Mouse (Mus musculus): ENCODE data around the gene B4galt5. TPM values are rescaled to one million over a fixed set of nuclear protein-coding genes. Genes with fewer than 3 reads are reported as not detected.

The B4galt5 gene
- polyA plus RNA-seq, 1 experiment from 2014 or later = 22.2 TPM

DNA sequence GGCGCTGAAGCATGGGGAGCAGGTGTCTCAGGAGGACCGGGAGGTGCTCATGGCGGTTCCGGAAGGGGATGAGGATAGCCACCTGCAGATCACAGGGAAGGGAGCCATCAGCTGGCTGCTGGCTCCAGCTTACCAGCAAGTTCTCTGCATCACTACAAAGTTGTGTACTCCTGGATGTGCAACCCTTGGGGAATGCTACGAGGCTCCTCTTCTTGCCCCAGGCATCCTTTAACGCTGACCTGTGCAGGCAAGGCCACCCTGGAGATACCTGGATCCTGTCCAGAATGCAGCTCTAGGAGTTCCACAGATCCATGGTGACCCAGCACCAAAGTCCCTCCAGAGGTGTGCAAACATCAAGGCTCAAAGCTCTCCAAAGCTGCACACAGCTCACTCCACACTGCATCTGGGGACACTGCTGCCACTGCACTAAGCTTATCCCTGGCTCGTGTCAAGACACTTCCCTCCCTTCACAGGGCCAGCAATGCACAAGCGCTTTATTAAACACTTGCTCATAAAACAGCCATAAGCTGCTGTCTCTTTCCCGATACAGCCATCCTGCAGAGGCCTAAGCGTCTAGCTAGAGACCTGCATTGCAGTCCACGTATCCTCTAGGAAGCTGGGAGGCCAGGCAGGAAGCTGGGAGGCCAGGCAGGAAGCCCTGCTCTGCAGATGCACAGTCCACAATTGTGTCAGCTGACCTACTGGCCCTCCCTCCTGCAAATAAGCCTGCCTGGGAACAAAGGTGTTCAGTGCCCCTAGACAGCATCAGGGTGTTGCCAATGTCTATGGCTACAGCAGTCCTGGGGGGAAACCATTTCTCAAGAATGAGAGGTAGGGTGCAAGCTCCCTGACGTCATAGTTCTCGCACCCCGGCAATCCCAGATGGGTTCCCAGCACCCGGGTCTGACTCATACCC is 42.1 kb downstream of the B4galt5 start:
- Histone ChIP-seq H3K9ac (no peak overlapping the region), H3K27ac (replicated peaks) (peak overlapping the region; percentile 77), H3K36me3 (peaks cover 38% of the 10 kb centered on the region), H3K4me1 (replicated peaks) (peaks cover 17% of the 10 kb centered on the region), H3K27me3 (no peaks in the 10 kb centered on the region), H3K4me3 (no peak overlapping the region), H3K9me3 (no peaks in the 10 kb centered on the region), H3K4me2 (no peak overlapping the region)
- ATAC-seq (ENCODE audit: low read depth) = no peak; the same call in 1 of the 2 replicates
- WGBS = 79% methylated on average over 15 of the region's 15 CpGs

DNA sequence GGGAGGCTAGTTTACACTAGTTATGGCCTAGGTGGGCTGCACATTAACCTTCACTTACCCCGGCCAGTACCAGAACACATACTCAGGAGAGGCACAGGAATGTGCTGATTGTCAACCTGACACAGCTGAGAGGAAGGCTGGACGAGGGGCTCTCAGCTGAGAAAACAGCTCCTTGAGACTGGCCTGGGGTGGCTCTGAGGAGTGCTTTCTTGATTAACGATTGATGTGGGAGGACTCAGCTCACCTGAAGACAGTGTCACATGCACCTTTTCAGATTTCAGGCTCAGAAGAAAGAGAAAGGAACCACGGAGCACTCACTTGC is 42.7 kb downstream of the B4galt5 start:
- Histone ChIP-seq H3K9me3 (no peaks in the 10 kb centered on the region), H3K36me3 (peaks cover 44% of the 10 kb centered on the region), H3K27ac (replicated peaks) (no peak overlapping the region), H3K27me3 (no peaks in the 10 kb centered on the region), H3K4me2 (no peak overlapping the region), H3K4me3 (no peak overlapping the region), H3K4me1 (replicated peaks) (peaks cover 17% of the 10 kb centered on the region), H3K9ac (no peak overlapping the region)
- 93% methylated on average over 4 of the region's 4 CpGs for WGBS
- ATAC-seq (ENCODE audit: low read depth) = no peak

DNA sequence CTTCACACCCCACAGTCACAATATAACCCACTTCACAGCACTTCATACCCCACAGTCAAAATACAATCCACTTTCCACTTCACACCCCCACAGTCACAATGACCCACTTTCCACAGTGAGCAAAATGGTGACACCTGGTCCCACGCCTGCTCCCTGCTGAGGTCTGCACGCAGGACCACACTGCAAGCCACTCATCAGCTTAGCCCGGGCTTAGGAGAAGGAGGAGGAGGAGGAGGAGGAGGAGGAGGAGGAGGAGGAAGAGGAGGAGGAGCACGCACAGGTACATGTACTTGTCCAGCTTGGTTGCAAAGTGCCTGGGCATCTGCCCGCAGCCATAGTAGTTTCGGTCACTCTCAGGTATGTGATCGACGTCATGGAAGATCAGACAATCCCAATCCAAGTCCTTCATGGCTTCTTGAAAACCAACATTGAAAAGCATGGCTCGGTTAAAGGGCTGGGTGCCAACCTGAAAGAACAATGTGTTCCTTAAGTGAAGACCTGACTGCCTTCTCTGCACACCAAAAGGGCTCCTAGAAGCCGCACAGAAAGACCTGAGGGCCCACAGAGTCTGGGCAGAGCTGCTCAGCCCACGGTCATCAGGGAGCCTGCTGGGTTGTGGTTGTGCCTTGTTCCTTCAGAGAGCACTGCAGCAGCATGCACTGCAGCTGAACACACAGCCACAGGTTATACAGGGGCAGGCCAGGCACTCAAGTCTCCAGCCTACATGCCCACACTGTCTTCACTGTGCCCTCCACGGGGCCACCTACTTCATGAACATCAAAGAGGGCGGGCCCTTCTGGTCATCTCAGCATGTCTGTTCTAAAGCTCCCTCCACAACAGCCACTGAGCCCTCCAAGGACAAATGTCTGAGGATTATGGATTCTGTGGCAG is 43.4 kb downstream of the B4galt5 start:
- Histone ChIP-seq H3K9me3 (no peaks in the 10 kb centered on the region), H3K27ac (replicated peaks) (no peak overlapping the region), H3K4me3 (no peak overlapping the region), H3K27me3 (no peaks in the 10 kb centered on the region), H3K4me2 (no peak overlapping the region), H3K4me1 (replicated peaks) (peaks cover 17% of the 10 kb centered on the region), H3K36me3 (peaks cover 49% of the 10 kb centered on the region), H3K9ac (no peak overlapping the region)
- ATAC-seq (ENCODE audit: low read depth) = no peak
- WGBS = 91% methylated on average over 13 of the region's 13 CpGs

DNA sequence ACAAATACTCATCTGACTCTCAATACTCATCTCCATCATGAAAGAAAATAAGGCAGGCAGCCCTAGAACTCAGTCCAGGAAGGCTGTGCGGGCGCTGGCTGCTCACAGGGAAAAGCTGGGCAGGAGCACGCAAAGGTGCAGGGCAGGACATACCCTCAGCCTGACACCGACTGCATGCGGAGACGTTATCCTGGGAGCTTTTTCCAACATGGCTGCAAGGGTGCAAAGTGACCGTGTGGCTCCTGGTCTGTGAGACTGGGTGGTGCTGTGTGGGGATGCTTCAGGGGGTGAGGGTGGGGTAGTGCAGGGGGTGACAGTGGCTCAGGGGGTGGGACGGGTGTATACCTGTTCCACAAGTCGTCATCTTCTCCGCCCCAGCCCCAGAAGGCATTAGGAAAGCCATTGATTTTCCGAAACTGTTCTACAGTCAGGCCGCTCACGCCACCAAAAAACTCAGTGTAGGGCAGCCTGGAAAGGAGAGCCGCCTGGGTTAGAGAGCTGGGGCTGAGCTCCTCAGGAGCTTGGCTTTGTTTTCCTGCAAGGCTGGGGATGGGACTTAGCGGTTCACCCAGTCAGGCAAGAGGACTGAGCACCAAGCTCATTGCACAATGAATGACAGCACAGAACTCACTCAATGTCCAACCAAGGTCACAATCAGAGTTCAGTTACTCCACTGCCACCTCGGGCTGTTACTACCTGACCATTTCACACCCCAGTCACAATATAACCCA is 44.2 kb downstream of the B4galt5 start:
- H3K27ac ChIP-seq (replicated peaks) = no peak overlapping the region
- peaks cover 23% of the 10 kb centered on the region for H3K4me1 ChIP-seq (replicated peaks)
- whole genome bisulfite sequencing = 87% methylated on average over 16 of the region's 16 CpGs
- H3K36me3 ChIP-seq = peaks cover 49% of the 10 kb centered on the region
- no peak for ATAC-seq (ENCODE audit: low read depth)
- no peaks in the 10 kb centered on the region for H3K9me3 ChIP-seq
- H3K27me3 ChIP-seq = no peaks in the 10 kb centered on the region
- no peak overlapping the region for H3K4me2 ChIP-seq
- no peak overlapping the region for H3K4me3 ChIP-seq
- H3K9ac ChIP-seq = no peak overlapping the region

DNA sequence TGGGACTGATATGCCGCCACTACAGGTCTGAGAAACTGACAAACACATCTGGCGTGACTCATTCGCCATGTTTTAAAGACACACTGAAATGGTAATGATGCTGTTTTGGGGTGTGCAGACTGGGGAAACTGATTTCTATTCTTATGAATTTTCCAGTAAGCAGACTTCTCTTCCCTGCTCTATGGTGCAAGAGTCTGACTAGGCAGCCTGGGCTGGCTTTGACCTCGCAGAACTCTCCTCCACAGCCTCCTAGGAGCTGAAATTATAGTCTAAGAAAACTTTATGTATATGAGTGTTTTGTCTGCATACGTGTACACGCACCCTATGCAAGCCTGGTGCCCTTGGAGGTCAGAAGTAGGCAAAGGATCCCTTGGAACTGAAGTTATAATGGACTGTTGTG is 45.2 kb downstream of the B4galt5 start:
- no peak overlapping the region for H3K4me3 ChIP-seq
- H3K27me3 ChIP-seq = no peaks in the 10 kb centered on the region
- WGBS = 90% methylated on average over 6 of the region's 6 CpGs
- no peak overlapping the region for H3K27ac ChIP-seq (replicated peaks)
- no peak overlapping the region for H3K4me2 ChIP-seq
- peaks cover 49% of the 10 kb centered on the region for H3K36me3 ChIP-seq
- ATAC-seq (ENCODE audit: low read depth) = no peak
- peaks cover 33% of the 10 kb centered on the region for H3K4me1 ChIP-seq (replicated peaks)
- no peaks in the 10 kb centered on the region for H3K9me3 ChIP-seq
- no peak overlapping the region for H3K9ac ChIP-seq

DNA sequence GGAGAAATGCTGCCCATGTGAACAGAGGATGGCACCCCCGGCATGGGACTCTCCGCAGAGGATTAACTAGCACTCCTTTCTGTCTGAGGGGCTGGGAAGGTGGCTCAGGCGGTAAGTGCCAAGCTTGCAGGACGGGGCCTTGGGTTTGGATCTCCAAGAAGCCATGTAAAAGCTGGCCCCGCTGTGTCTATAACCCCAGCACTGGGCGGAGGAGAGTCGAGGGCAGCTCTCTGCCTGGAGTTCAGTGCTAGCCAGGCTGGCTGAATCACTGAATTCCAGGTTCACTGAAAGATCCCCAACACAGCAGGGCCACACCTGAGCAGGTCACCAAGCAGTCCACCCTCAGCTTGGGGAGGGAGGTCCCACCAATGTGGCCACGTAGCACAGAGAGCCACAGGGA is 45.8 kb downstream of the B4galt5 start:
- Histone ChIP-seq H3K4me3 (no peak overlapping the region), H3K9ac (no peak overlapping the region), H3K4me1 (replicated peaks) (peaks cover 39% of the 10 kb centered on the region), H3K9me3 (no peaks in the 10 kb centered on the region), H3K27ac (replicated peaks) (no peak overlapping the region), H3K36me3 (peaks cover 49% of the 10 kb centered on the region), H3K27me3 (no peaks in the 10 kb centered on the region), H3K4me2 (no peak overlapping the region)
- WGBS = 91% methylated on average over 8 of the region's 8 CpGs
- ATAC-seq (ENCODE audit: low read depth) = no peak

DNA sequence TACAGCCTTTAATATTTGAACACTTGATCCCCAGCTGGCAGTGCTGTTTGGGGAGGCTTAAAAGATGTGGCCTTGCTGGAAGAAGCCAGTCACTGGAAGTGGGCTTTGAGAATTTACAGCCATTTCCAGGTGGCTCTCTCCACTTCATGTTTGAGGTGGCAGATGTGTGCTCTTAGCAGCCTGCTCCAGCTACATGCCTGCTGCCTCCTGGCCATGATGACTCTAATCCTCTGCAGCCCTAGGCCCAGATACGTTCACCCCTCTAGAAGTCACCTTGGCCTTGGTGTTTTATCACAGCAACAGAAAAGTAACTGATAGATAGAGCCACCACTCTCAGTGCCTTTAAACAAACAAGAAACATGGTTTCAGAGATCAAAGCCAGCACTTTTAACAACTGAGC is 46.3 kb downstream of the B4galt5 start:
- peaks cover 49% of the 10 kb centered on the region for H3K36me3 ChIP-seq
- H3K4me3 ChIP-seq = no peak overlapping the region
- no peak overlapping the region for H3K9ac ChIP-seq
- H3K4me2 ChIP-seq = no peak overlapping the region
- no peak overlapping the region for H3K27ac ChIP-seq (replicated peaks)
- no peaks in the 10 kb centered on the region for H3K27me3 ChIP-seq
- H3K4me1 ChIP-seq (replicated peaks) = peaks cover 37% of the 10 kb centered on the region
- no peak for ATAC-seq (ENCODE audit: low read depth)
- no peaks in the 10 kb centered on the region for H3K9me3 ChIP-seq
- 74% methylated on average over 1 of the region's 1 CpGs for WGBS

DNA sequence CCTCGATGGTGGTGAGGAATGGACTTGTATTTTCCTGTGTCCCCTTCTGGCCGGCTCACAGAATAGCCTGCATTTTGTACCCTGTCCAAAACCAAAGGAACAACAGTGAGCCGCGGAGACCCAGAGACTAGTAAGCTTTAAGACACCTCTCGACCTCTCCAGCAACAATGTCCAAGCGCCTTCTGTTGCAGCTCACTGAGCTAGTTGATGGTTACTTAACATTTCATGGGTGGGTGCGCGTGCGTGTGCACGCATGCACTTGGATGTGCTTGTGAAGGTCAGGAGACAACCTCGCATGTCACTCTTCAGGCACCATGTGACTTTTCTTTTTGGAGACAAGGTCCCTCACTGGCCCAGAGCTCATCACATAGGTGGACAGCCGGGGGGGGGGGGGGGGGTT is 47.0 kb downstream of the B4galt5 start:
- Histone ChIP-seq H3K4me3 (no peak overlapping the region), H3K4me2 (no peak overlapping the region), H3K27ac (replicated peaks) (no peak overlapping the region), H3K27me3 (no peaks in the 10 kb centered on the region), H3K9ac (no peak overlapping the region), H3K4me1 (replicated peaks) (peaks cover 31% of the 10 kb centered on the region), H3K9me3 (no peaks in the 10 kb centered on the region), H3K36me3 (peaks cover 49% of the 10 kb centered on the region)
- ATAC-seq (ENCODE audit: low read depth) = no peak
- whole genome bisulfite sequencing = 91% methylated on average over 12 of the region's 12 CpGs

DNA sequence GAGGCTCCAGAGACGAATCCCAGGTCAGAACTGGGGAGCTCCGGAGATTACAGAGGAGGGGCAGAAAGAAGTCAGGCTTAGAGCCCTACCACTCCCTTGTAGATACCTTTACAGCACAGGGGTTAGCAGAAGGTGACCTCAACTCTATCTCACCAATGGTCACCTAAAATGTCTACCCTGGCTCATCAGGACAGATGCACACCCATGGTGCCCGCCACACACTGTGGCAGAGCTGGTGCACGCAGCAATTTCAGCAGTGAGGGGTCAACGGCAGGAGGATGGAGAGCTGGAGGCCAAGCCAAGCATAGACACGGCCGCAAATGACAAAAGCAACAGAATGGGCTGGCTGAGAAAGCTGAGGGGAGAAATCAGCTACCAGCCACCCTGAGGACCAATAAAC is 47.4 kb downstream of the B4galt5 start:
- Histone ChIP-seq H3K9me3 (no peaks in the 10 kb centered on the region), H3K27ac (replicated peaks) (no peak overlapping the region), H3K4me3 (no peak overlapping the region), H3K4me2 (no peak overlapping the region), H3K9ac (no peak overlapping the region), H3K4me1 (replicated peaks) (peaks cover 28% of the 10 kb centered on the region), H3K27me3 (no peaks in the 10 kb centered on the region), H3K36me3 (peaks cover 46% of the 10 kb centered on the region)
- WGBS = 94% methylated on average over 7 of the region's 7 CpGs
- no peak for ATAC-seq (ENCODE audit: low read depth)

DNA sequence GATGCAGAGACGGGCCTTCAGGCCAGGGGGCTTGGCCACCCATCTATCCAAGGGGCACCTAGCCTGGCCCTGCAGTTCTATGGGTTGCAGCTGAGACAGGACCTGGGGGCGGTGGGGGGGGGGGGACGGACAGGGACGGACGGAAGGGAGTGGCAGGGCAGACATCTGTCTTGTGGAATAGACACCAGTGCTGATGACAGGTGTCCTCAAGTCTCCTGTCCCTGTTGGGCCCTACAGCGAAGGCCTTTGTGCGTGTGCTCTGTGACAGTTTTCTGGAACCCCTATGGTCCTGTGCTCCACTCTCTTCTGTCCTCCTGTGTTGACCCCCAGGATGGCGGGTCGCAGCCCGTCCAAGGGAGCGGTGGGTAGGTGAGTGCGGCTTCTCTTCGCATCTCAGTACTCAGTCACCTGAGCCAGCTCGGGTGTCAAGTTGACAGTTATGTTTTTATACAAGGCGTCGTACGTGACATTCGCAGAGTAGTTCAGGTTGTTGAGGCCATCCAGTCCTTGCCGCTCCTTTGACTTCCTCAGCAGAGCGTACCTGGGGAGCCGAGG is 48.0 kb downstream of the B4galt5 start:
- H3K9me3 ChIP-seq = no peaks in the 10 kb centered on the region
- H3K36me3 ChIP-seq = peaks cover 40% of the 10 kb centered on the region
- no peak overlapping the region for H3K4me3 ChIP-seq
- no peak for ATAC-seq (ENCODE audit: low read depth)
- no peak overlapping the region for H3K9ac ChIP-seq
- H3K27me3 ChIP-seq = no peaks in the 10 kb centered on the region
- no peak overlapping the region for H3K4me2 ChIP-seq
- 89% methylated on average over 21 of the region's 21 CpGs for WGBS
- peaks cover 24% of the 10 kb centered on the region for H3K4me1 ChIP-seq (replicated peaks)
- H3K27ac ChIP-seq (replicated peaks) = no peak overlapping the region

DNA sequence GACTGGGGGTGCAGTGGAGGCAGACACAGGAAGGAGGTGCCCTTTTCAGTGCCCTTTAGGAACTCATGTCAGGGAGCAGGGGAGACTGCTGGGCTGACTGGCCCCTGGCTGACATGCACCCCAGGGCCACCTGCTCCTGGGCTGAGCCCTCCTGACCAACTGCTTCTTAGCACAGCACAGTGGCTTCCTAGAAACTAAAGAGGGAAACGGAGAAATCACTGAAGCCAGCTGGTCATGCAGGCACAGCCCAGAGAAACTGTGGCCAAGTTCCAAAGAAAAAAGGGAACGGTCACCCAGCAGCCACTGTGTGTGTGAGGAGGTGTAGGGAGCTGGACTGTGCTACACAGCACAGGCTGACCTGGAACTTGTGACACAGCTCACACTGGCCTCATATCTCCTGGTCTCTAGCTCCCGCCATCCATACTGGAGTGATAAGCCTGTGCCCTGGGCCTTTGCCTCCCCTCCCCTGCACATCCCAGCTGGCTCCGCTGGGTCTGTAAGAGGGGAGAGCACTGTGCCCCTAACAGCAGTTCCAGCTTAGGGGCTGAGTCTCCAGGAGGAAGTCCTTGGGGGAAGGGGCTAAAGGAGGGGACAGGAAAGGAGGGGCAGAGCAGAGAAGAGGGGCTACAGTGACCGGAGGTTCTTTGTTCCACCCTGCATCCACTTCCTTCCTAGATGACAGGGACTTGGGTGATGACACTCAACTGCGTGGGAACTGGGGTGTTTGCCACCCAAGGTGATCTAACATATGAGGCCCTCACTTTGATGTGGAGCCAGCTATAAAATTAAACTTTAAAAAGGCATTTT is 48.9 kb downstream of the B4galt5 start:
- Histone ChIP-seq H3K4me2 (no peak overlapping the region), H3K4me3 (no peak overlapping the region), H3K27ac (replicated peaks) (peak overlapping the region; percentile 79), H3K27me3 (no peaks in the 10 kb centered on the region), H3K36me3 (peaks cover 34% of the 10 kb centered on the region), H3K9ac (peak overlapping the region; percentile 22; the same call in 1 of the 2 replicates), H3K9me3 (no peaks in the 10 kb centered on the region), H3K4me1 (replicated peaks) (peaks cover 24% of the 10 kb centered on the region)
- peak; percentile 51; the same call in 1 of the 2 replicates for ATAC-seq (ENCODE audit: low read depth)
- 53% methylated on average over 6 of the region's 6 CpGs for WGBS

Data from neural tube, embryonic 13.5 days (tissue).